Mouse (Mus musculus) forebrain, embryonic 15.5 days (tissue): ENCODE measurements around the gene Hoxc5. TPM values are rescaled to one million over a fixed set of nuclear protein-coding genes. Genes with fewer than 3 reads are reported as not detected.

Experiments used
- ATAC-seq: fragments of 200-750 bp; cut with Nextera tagmentation; replicated peaks from 2 replicates; pipeline ENCODE4 v1.8.0; 2017; ENCODE audit warnings: mild to moderate bottlenecking, moderate TSS enrichment, moderate library complexity
- H3K27ac ChIP-seq: fragments of 300-500 bp; sonication (generic); replicated peaks from 2 replicates; pipeline ENCODE4 v1.5.1; 2015; ENCODE audit warnings: mild to moderate bottlenecking, inconsistent platforms
- H3K27me3 ChIP-seq: fragments of 300-500 bp; sonication (generic); 2 replicates; pipeline ENCODE4 v1.6.1; 2015; ENCODE audit warnings: inconsistent platforms
- H3K36me3 ChIP-seq: fragments of 300-500 bp; sonication (generic); 2 replicates; pipeline ENCODE4 v1.6.1; 2015; ENCODE audit warnings: mild to moderate bottlenecking, inconsistent platforms
- H3K4me1 ChIP-seq: fragments of 300-500 bp; sonication (generic); 2 replicates; pipeline ENCODE4 v1.6.1; 2015; ENCODE audit warnings: inconsistent platforms
- H3K4me2 ChIP-seq: fragments of 300-500 bp; sonication (generic); replicated peaks from 2 replicates; pipeline ENCODE4 v1.6.1; 2015; ENCODE audit warnings: mild to moderate bottlenecking, inconsistent platforms
- H3K4me3 ChIP-seq: fragments of 300-500 bp; sonication (generic); 2 replicates; pipeline ENCODE4 v1.5.1; 2015; ENCODE audit warnings: mild to moderate bottlenecking, inconsistent platforms
- H3K9ac ChIP-seq: fragments of 300-500 bp; sonication (generic); replicated peaks from 2 replicates; pipeline ENCODE4 v1.6.1; 2015; ENCODE audit warnings: mild to moderate bottlenecking, inconsistent platforms
- H3K9me3 ChIP-seq: fragments of 300-500 bp; sonication (generic); 2 replicates; pipeline ENCODE4 v1.6.1; 2016; ENCODE audit warnings: inconsistent platforms
- WGBS: fragments of 180-500 bp; shearing (Covaris S2); methylation state at CpG from one replicate; pipeline ENCODE4 v1.1.7; 2015; ENCODE audit warnings: mixed read lengths; 5-methylcytosine and 5-hydroxymethylcytosine counted together
- polyA plus RNA-seq: library from polyadenylated mRNA; unstranded; fragments of >200 nt; fragmentation: Nextera tagmentation; extraction: Ambion mirVana; gene quantifications from 2 replicates; pipeline ENCODE4 v1.2.1, GENCODE M21; 2015

Gene Hoxc5
- polyA plus RNA-seq, 1 experiment from 2014 or later, result not detected

- no peak overlapping the region for H3K4me3 ChIP-seq
- ATAC-seq, result no peak
- H3K9me3 ChIP-seq, result no peaks in the 10 kb centered on the region
- H3K4me2 ChIP-seq, result no peak overlapping the region
- H3K27ac ChIP-seq, result no peak overlapping the region
- no peaks in the 10 kb centered on the region for H3K36me3 ChIP-seq
- H3K4me1 ChIP-seq, result peaks cover 7% of the 10 kb centered on the region
- no peak overlapping the region for H3K9ac ChIP-seq
- peaks cover 95% of the 10 kb centered on the region for H3K27me3 ChIP-seq
- 3% methylated on average over 26 of the region's 26 CpGs for WGBS
Measured at GRCm38 (mm10) chr15:102965003-102965891, 2.0 kb upstream of the Hoxc5 start.

DNA sequence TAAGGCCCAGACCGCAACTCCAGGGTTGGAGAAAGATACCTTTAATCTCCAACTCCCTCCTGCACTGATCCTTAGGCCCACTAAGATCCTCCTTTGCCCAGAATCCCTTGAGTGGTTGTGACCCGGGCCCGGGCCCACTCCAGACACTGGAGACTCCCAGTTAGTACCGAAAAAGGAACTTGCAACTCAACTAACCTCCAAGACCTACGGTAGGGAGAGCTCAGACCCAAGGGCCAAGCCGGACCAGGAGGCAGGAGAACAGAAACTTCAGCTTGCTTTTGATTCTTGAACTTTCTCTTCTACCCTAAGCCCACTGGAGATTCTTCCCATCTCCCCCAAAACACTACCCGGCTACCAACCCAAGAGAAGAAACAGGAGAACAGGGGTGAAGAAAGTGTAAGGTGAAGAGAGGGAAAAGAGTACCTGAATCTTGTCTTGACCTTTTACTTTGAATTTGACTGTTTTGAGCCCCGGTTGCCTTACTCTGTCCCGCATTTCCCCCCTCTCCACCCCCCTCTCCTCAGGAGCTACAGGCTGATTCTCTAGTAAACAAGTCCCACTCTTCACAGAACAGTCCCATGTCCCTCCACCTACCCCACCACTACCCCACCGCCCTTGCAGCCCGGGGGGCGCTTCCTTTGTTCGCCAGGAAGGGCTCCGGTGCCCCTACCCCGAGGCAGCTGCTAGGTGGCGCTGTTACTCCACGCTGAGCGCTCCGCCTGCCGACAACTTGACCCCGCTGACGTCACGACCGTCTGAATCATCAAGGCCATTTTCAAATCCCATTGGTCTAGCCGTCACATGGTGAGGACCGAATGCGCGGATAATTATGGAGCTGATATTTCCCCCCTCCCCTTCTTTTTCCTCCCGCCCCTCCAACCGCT lies 1.1 kb upstream of the Hoxc5 start:
- Histone ChIP-seq H3K9me3 (no peaks in the 10 kb centered on the region), H3K27me3 (peaks cover 96% of the 10 kb centered on the region), H3K36me3 (no peaks in the 10 kb centered on the region), H3K4me1 (peaks cover 7% of the 10 kb centered on the region), H3K4me2 (0 out of 2 replicates have a peak overlapping the region, but pooled peaks have one; percentile 8), H3K27ac (no peak overlapping the region), H3K4me3 (peak overlapping the region; percentile 12; the same call in 1 of the 2 replicates), H3K9ac (no peak overlapping the region)
- 2% methylated on average over 30 of the region's 30 CpGs for WGBS
- ATAC-seq, result 0 out of 2 replicates have a peak, but pooled peaks have one; percentile 19

DNA sequence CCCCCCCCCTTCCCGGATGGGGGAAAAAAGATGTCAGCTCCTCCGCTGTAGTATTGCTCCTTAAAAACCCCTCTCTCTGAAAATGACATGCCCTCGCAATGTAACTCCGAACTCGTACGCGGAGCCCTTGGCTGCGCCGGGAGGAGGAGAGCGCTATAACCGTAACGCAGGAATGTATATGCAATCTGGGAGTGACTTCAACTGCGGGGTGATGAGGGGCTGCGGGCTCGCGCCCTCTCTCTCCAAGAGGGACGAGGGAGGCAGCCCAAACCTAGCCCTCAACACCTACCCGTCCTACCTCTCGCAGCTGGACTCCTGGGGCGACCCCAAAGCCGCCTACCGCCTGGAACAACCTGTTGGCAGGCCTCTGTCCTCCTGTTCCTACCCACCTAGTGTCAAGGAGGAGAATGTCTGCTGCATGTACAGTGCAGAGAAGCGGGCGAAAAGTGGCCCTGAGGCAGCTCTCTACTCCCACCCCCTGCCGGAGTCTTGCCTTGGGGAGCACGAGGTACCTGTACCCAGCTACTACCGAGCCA lies 399 bp upstream of the Hoxc5 start, which contains the start of gene Hoxc10:
Gene Hoxc10, plus strand, starts transcription at position 21 of the 536 bp plus-strand sequence.
- 0 out of 2 replicates have a peak within 1 kb of the TSS, but pooled peaks have one; percentile 8 for H3K4me2 ChIP-seq
- H3K4me3 ChIP-seq, result peak within 1 kb of the TSS; percentile 12; the same call in 1 of the 2 replicates
- ATAC-seq, result no peak
- peaks cover 97% of the 10 kb centered on the region for H3K27me3 ChIP-seq
- H3K36me3 ChIP-seq, result no peaks in the 10 kb centered on the region
- H3K27ac ChIP-seq, result no peak within 1 kb of the TSS
- H3K4me1 ChIP-seq, result peaks cover 7% of the 10 kb centered on the region
- no peak within 1 kb of the TSS for H3K9ac ChIP-seq
- no peaks in the 10 kb centered on the region for H3K9me3 ChIP-seq
- 2% methylated on average over 27 of the region's 27 CpGs for WGBS

DNA sequence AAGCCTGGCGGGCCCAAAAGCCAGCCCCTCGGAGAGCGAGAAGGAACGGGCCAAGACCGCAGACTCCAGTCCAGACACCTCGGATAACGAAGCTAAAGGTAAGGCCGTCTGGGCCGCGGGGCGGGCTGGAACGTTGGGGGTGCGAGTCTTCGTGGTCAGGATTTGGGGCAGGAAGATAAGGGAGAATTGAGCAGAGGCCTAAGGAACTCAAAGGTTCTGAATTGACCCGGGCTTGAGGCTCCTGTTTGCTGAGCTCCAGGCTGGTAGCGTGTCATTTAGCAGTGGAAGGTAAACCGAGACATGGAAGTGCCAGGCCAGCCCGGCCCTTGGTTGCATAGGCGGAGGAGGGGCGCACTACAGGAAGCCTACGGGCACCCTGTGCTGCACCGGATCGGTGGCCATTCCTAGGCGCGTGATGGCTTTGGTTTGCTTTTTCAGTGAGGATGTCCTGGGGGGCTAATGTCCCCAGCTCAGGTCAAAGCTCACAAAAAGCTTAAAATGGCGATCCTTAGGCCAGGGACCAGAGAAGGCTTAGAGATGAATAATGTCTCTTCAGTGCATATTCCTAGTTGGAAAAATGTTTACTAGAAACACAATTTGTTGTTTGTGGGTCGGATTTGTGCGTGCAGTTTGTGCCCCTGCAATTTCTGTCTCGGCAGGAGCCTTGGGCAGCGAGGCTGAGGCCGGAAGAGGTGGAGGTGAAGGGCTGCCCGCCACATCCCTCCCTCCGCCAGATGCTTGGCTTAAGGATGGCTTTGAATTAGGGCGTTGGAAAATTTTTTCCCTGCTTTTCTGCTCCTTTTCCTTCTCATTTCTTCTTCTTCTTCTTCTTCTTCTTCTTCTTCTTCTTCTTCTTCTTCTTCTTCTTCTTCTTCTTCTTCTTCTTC lies 511 bp downstream of the Hoxc5 start:
- Histone ChIP-seq H3K27ac (no peak overlapping the region), H3K27me3 (peaks cover 98% of the 10 kb centered on the region), H3K36me3 (no peaks in the 10 kb centered on the region), H3K4me2 (no peak overlapping the region), H3K9me3 (no peaks in the 10 kb centered on the region), H3K4me1 (peaks cover 7% of the 10 kb centered on the region), H3K4me3 (no peak overlapping the region), H3K9ac (no peak overlapping the region)
- ATAC-seq, result no peak
- WGBS, result 1% methylated on average over 34 of the region's 34 CpGs

- WGBS, result 28% methylated on average over 1 of the region's 1 CpGs
- H3K4me1 ChIP-seq, result peaks cover 7% of the 10 kb centered on the region
Measured at GRCm38 (mm10) chr15:102969296-102969695, 2.1 kb downstream of the Hoxc5 start.

DNA sequence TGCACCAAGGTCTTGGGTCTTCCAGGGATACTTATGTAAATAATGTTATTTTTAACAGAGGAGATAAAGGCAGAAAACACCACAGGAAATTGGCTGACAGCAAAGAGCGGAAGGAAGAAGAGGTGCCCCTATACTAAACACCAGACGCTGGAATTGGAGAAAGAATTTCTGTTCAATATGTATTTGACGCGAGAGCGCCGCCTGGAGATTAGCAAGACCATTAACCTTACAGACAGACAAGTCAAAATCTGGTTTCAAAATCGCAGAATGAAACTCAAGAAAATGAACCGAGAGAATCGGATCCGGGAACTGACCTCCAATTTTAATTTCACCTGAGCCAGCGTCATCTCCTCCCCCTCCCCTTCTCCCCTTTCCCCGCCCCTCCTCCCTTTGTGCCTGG lies 3.5 kb downstream of the Hoxc5 start:
- peaks cover 98% of the 10 kb centered on the region for H3K27me3 ChIP-seq
- ATAC-seq, result no peak
- H3K4me1 ChIP-seq, result peaks cover 7% of the 10 kb centered on the region
- no peaks in the 10 kb centered on the region for H3K36me3 ChIP-seq
- H3K4me3 ChIP-seq, result no peak overlapping the region
- H3K27ac ChIP-seq, result no peak overlapping the region
- WGBS, result 2% methylated on average over 12 of the region's 12 CpGs
- no peak overlapping the region for H3K4me2 ChIP-seq
- H3K9ac ChIP-seq, result no peak overlapping the region
- H3K9me3 ChIP-seq, result no peaks in the 10 kb centered on the region

More at GRCm38 (mm10) chr15:102969296-102969695, 2.1 kb downstream of the Hoxc5 start:
- Histone ChIP-seq H3K9me3 (no peaks in the 10 kb centered on the region), H3K27me3 (peaks cover 98% of the 10 kb centered on the region), H3K27ac (no peak overlapping the region), H3K4me3 (no peak overlapping the region), H3K4me2 (no peak overlapping the region), H3K36me3 (no peaks in the 10 kb centered on the region), H3K9ac (no peak overlapping the region)
- ATAC-seq, result no peak

DNA sequence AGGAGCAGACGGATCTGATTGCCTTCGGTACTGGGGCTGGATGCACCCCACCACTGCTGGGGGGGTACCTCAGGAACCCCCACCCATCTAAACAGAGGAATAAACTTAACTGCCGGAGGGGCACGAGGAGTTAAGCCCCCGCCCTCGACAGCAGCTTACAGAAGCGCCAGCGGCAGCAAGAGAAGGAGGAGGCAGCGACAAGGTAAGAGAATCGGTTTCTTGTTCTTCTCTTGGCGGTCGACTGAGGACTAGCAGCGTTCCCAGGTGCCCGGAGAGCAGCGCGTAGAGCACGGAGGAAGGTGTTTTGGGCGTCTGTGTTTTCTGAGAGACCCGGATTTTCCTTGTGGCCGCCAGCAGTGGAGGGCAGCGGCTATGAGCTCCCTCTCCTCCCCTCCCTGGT lies 5.0 kb downstream of the Hoxc5 start:
- no peak for ATAC-seq
- H3K4me1 ChIP-seq, result no peaks in the 10 kb centered on the region
- under 1% methylated on average over 21 of the region's 21 CpGs for WGBS
- no peak overlapping the region for H3K27ac ChIP-seq
- H3K27me3 ChIP-seq, result peaks cover 98% of the 10 kb centered on the region
- no peak overlapping the region for H3K9ac ChIP-seq
- no peaks in the 10 kb centered on the region for H3K36me3 ChIP-seq
- H3K9me3 ChIP-seq, result no peaks in the 10 kb centered on the region
- no peak overlapping the region for H3K4me3 ChIP-seq
- no peak overlapping the region for H3K4me2 ChIP-seq

GRCm38 (mm10) chr15:102972753-102973152 lies 5.5 kb downstream of the Hoxc5 start:
- Histone ChIP-seq H3K9ac (no peak overlapping the region), H3K4me1 (no peaks in the 10 kb centered on the region), H3K4me3 (no peak overlapping the region), H3K27ac (no peak overlapping the region), H3K9me3 (no peaks in the 10 kb centered on the region), H3K27me3 (peaks cover 98% of the 10 kb centered on the region), H3K36me3 (no peaks in the 10 kb centered on the region), H3K4me2 (no peak overlapping the region)
- WGBS, result 1% methylated on average over 6 of the region's 6 CpGs
- no peak for ATAC-seq

- H3K27me3 ChIP-seq, result peaks cover 100% of the 10 kb centered on the region
- no peaks in the 10 kb centered on the region for H3K36me3 ChIP-seq
- H3K4me1 ChIP-seq, result no peaks in the 10 kb centered on the region
- no peak overlapping the region for H3K4me3 ChIP-seq
- no peak overlapping the region for H3K27ac ChIP-seq
- ATAC-seq, result no peak
- H3K9ac ChIP-seq, result no peak overlapping the region
- no peak overlapping the region for H3K4me2 ChIP-seq
- WGBS, result 6% methylated on average over 7 of the region's 7 CpGs
- no peaks in the 10 kb centered on the region for H3K9me3 ChIP-seq
Measured at GRCm38 (mm10) chr15:102975034-102975433, 7.8 kb downstream of the Hoxc5 start.

DNA sequence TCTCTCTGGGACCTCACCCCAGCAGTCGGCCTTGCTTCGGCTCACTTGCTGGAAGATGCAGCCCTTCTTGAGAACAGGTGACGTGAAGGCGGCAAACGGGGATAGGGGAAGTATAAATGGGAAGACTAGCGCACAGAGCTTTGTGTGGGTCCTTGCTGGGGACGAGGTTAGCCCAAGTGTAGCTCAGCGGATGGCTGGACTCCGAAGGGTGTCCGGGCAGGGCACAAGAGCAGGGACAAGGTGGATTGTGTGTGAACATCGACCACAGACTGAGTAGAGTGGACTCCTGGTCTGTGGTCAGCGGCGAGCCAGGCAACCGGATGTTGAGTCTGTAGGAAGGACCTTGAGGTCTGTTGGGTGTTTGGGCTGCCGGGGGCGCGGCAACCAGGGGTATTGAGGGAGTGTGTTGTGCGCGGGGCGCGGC lies 8.5 kb downstream of the Hoxc5 start:
- Histone ChIP-seq H3K27ac (no peak overlapping the region), H3K4me1 (no peaks in the 10 kb centered on the region), H3K4me2 (no peak overlapping the region), H3K36me3 (no peaks in the 10 kb centered on the region), H3K27me3 (peaks cover 100% of the 10 kb centered on the region), H3K4me3 (no peak overlapping the region), H3K9ac (no peak overlapping the region), H3K9me3 (no peaks in the 10 kb centered on the region)
- WGBS, result under 1% methylated on average over 21 of the region's 21 CpGs
- no peak for ATAC-seq

DNA sequence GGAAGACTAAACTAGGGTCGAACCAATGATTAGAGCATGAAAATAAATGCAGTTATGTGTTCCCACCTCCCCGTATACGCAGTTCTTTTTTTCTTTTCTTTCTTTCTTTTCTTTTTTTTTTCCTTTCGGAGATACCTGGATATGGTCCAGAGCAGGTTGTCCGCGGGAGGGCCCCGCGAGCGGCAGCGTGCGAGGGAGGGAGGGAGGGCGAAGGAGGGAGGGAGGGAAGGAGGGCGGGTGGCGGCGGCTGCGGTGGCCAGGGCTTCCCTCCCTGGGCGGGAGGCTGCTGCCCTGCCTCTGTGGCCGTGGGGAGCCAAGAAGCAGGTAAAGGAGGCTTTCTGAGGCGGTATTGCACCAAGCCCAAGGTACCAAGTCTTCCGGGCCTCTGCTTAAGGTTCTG lies 8.9 kb downstream of the Hoxc5 start, which contains the start of gene Hoxc9:
Gene Hoxc9, plus strand, starts transcription at position 269 of the 400 bp plus-strand sequence.
- peaks cover 100% of the 10 kb centered on the region for H3K27me3 ChIP-seq

More for the DNA sequence above, 8.9 kb downstream of the Hoxc5 start, which contains the start of gene Hoxc9:
- WGBS, result under 1% methylated on average over 18 of the region's 20 CpGs
- H3K9ac ChIP-seq, result no peak within 1 kb of the TSS
- H3K4me2 ChIP-seq, result no peak within 1 kb of the TSS
- no peak within 1 kb of the TSS for H3K27ac ChIP-seq
- H3K36me3 ChIP-seq, result no peaks in the 10 kb centered on the region
- no peaks in the 10 kb centered on the region for H3K9me3 ChIP-seq
- no peak for ATAC-seq
- no peak within 1 kb of the TSS for H3K4me3 ChIP-seq
- peaks cover under 1% of the 10 kb centered on the region; the same call in 1 of the 2 replicates for H3K4me1 ChIP-seq
